Mouse (Mus musculus) hindbrain, embryonic 11.5 days (tissue): ENCODE measurements around the gene Prss53. TPM values are rescaled to one million over a fixed set of nuclear protein-coding genes. Genes with fewer than 3 reads are reported as not detected.

Source experiments
- polyA plus RNA-seq: library from polyadenylated mRNA; unstranded; fragments of >200 nt; fragmentation: Nextera tagmentation; extraction: Ambion mirVana; gene quantifications from 2 replicates; pipeline ENCODE4 v1.2.1, GENCODE M21; 2014

The Prss53 gene
- polyA plus RNA-seq, 1 experiment from 2014 or later: 0.59 TPM

Other genes with a start within 250 kb of the Prss53 start
- gene Bcl7c, start 182.0 kb downstream of the Prss53 start, polyA plus RNA-seq: 58.4 and 61.5 TPM in 2 replicates
- gene Ctf1, start 178.2 kb downstream of the Prss53 start, polyA plus RNA-seq: 6.8 and 9.2 TPM in 2 replicates
- gene Ctf2, start 158.8 kb downstream of the Prss53 start, polyA plus RNA-seq: 0.15 and 0.22 TPM in 2 replicates
- 6.2 and 10.7 TPM in 2 replicates for gene Fbxl19, start 146.4 kb downstream of the Prss53 start, polyA plus RNA-seq
- 6.7 and 8.5 TPM in 2 replicates for gene Orai3, start 121.2 kb downstream of the Prss53 start, polyA plus RNA-seq
- 21.3 and 22.4 TPM in 2 replicates for gene Setd1a, start 114.3 kb downstream of the Prss53 start, polyA plus RNA-seq
- not detected in 2 replicates for gene Gm49388, start 105.4 kb downstream of the Prss53 start, polyA plus RNA-seq
- 7.6 and 7.8 TPM in 2 replicates for gene Hsd3b7, start 90.4 kb downstream of the Prss53 start, polyA plus RNA-seq
- gene Stx4a, start 66.7 kb downstream of the Prss53 start, polyA plus RNA-seq: 11.6 and 15.0 TPM in 2 replicates
- 9.1 and 10.1 TPM in 2 replicates for gene Stx1b, start 66.4 kb downstream of the Prss53 start, polyA plus RNA-seq
- gene Zfp646, start 14.7 kb downstream of the Prss53 start, polyA plus RNA-seq: 16.5 and 21.5 TPM in 2 replicates
- gene Zfp668, start 14.1 kb downstream of the Prss53 start, polyA plus RNA-seq: 23.1 and 23.3 TPM in 2 replicates
- not detected in 2 replicates for gene Gm21974, start 4.5 kb upstream of the Prss53 start, polyA plus RNA-seq
- 48.0 and 53.9 TPM in 2 replicates for gene Vkorc1, start 4.6 kb upstream of the Prss53 start, polyA plus RNA-seq
- gene Bckdk, start 13.1 kb upstream of the Prss53 start, polyA plus RNA-seq: 96.5 and 105 TPM in 2 replicates
- 49.7 and 50.1 TPM in 2 replicates for gene Kat8, start 21.5 kb upstream of the Prss53 start, polyA plus RNA-seq
- 3.4 and 4.9 TPM in 2 replicates for gene Prss8, start 39.1 kb upstream of the Prss53 start, polyA plus RNA-seq
- gene Prss36, start 55.8 kb upstream of the Prss53 start, polyA plus RNA-seq: 8.5 and 11.0 TPM in 2 replicates
- 58.7 and 65.0 TPM in 2 replicates for gene Fus, start 76.5 kb upstream of the Prss53 start, polyA plus RNA-seq
- gene Pycard, start 102.9 kb upstream of the Prss53 start, polyA plus RNA-seq: 8.4 and 11.0 TPM in 2 replicates
- gene Trim72, start 113.0 kb upstream of the Prss53 start, polyA plus RNA-seq: not detected in 2 replicates
- gene Itgam, start 171.7 kb upstream of the Prss53 start, polyA plus RNA-seq: 0.42 TPM in 2 replicates
- not detected in 2 replicates for gene Gm49368, start 171.7 kb upstream of the Prss53 start, polyA plus RNA-seq
- not detected in 2 replicates for gene Itgax, start 238.6 kb upstream of the Prss53 start, polyA plus RNA-seq